Mouse (Mus musculus) stomach, embryonic 14.5 days (tissue): ENCODE data around the gene Slco2a1. TPM values are rescaled to one million over a fixed set of nuclear protein-coding genes. Genes with fewer than 3 reads are reported as not detected.

Source experiments
- ATAC-seq: fragments of 200-750 bp; cut with Nextera tagmentation; 2 replicates; pipeline ENCODE4 v1.8.0; 2017; ENCODE audit warnings: low read depth, moderate TSS enrichment; ENCODE audit not compliant: insufficient number of reproducible peaks, insufficient read depth, low FRiP score
- H3K27ac ChIP-seq: fragments of 300-500 bp; sonication (generic); 2 replicates; pipeline ENCODE4 v1.5.1; 2014; ENCODE audit warnings: mild to moderate bottlenecking, low read length, moderate library complexity, mixed read lengths
- H3K27me3 ChIP-seq: fragments of 300-500 bp; sonication (generic); 2 replicates; pipeline ENCODE4 v1.6.1; 2014; ENCODE audit warnings: low read length, control low read depth, mixed read lengths; ENCODE audit not compliant: control insufficient read depth, insufficient read depth
- H3K36me3 ChIP-seq: fragments of 300-500 bp; sonication (generic); 2 replicates; pipeline ENCODE4 v1.6.1; 2014; ENCODE audit warnings: mild to moderate bottlenecking, control low read depth, low read length, moderate library complexity, mixed read lengths; ENCODE audit not compliant: control insufficient read depth, insufficient read depth
- H3K4me1 ChIP-seq: fragments of 300-500 bp; sonication (generic); 2 replicates; pipeline ENCODE4 v1.6.1; 2014; ENCODE audit warnings: low read length, control low read depth, mixed read lengths; ENCODE audit not compliant: control insufficient read depth, insufficient read depth
- H3K4me2 ChIP-seq: fragments of 300-500 bp; sonication (generic); replicated peaks from 2 replicates; pipeline ENCODE4 v1.6.1; 2014; ENCODE audit warnings: low read depth, low read length, control low read depth
- H3K4me3 ChIP-seq: fragments of 300-500 bp; sonication (generic); 2 replicates; pipeline ENCODE4 v1.5.1; 2014; ENCODE audit warnings: low read depth, low read length, control low read depth
- H3K9ac ChIP-seq: fragments of 300-500 bp; sonication (generic); replicated peaks from 2 replicates; pipeline ENCODE4 v1.6.1; 2014; ENCODE audit warnings: low read depth, mild to moderate bottlenecking, control low read depth, low read length, moderate library complexity, mixed read lengths
- H3K9me3 ChIP-seq: fragments of 300-500 bp; sonication (generic); 2 replicates; pipeline ENCODE4 v1.6.1; 2016; ENCODE audit warnings: low read depth, low read length, control low read depth; ENCODE audit not compliant: control insufficient read depth
- WGBS: fragments of 180-500 bp; shearing (Covaris S2); extraction: QIAGEN DNeasy Blood & Tissue Kit; methylation state at CpG from one replicate; pipeline ENCODE4 v1.1.7; 2014; 5-methylcytosine and 5-hydroxymethylcytosine counted together
- polyA plus RNA-seq: library from polyadenylated mRNA; unstranded; fragments of >200 nt; fragmentation: Nextera tagmentation; extraction: Ambion mirVana; gene quantifications from 2 replicates; pipeline ENCODE4 v1.2.1, GENCODE M21; 2014

The Slco2a1 gene
- polyA plus RNA-seq, 1 experiment from 2014 or later, result 9.1 TPM

DNA sequence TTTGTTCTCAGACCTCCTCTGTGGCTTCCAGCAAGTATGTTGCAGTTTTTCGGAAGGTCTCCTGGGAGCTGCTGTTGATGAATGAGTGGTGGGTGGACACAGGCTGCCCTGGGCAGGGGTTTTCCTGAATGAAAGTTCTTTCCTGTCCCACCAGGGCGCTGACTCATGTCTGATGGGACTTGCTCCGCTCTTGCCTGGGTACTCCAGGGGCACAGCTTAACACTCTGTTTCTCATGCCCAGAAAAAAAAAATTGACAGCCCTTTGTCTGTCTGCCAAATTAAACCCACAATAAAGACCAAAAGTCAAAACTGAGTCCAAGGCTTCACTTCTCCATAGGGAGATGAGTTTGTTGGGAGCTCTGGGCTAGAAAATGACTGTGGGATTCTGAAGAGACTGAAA lies 44.9 kb downstream of the Slco2a1 start:
- Histone ChIP-seq H3K9ac (no peak overlapping the region), H3K9me3 (no peaks in the 10 kb centered on the region), H3K36me3 (no peaks in the 10 kb centered on the region), H3K4me1 (no peaks in the 10 kb centered on the region), H3K4me2 (no peak overlapping the region), H3K27ac (no peak overlapping the region), H3K27me3 (no peaks in the 10 kb centered on the region), H3K4me3 (no peak overlapping the region)
- WGBS, result 75% methylated on average over 3 of the region's 3 CpGs
- ATAC-seq, result no peak

DNA sequence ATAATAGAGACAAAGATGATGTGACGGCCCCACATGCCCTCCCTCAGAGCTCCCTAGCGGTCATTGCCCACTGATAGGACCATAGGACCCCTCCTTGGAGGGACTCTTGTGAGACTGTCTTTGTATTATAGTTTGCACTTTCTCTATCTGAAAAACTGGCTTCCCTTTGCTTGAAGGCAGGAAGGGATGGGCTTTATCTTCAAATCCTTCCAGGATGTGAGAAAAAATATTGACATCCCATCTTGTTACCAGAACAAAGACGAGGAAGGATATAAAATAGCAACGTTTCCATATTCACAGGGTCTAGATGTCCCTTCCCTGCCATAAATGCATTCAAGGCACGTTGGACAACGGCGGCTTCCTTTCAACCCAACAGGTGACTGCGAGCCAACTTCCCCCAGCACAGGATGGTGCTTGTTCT lies 48.5 kb downstream of the Slco2a1 start:
- H3K27ac ChIP-seq, result no peak overlapping the region
- no peaks in the 10 kb centered on the region for H3K36me3 ChIP-seq
- WGBS, result 74% methylated on average over 8 of the region's 8 CpGs
- no peak for ATAC-seq
- H3K9ac ChIP-seq, result no peak overlapping the region
- H3K9me3 ChIP-seq, result no peaks in the 10 kb centered on the region
- no peaks in the 10 kb centered on the region for H3K27me3 ChIP-seq
- no peaks in the 10 kb centered on the region for H3K4me1 ChIP-seq
- H3K4me2 ChIP-seq, result no peak overlapping the region
- no peak overlapping the region for H3K4me3 ChIP-seq

GRCm38 (mm10) chr9:103038266-103038665 lies 49.8 kb downstream of the Slco2a1 start:
- H3K27me3 ChIP-seq, result no peaks in the 10 kb centered on the region
- H3K9ac ChIP-seq, result no peak overlapping the region
- ATAC-seq, result no peak
- H3K4me3 ChIP-seq, result no peak overlapping the region
- 79% methylated on average over 2 of the region's 2 CpGs for WGBS
- H3K36me3 ChIP-seq, result no peaks in the 10 kb centered on the region
- H3K27ac ChIP-seq, result no peak overlapping the region
- H3K4me1 ChIP-seq, result no peaks in the 10 kb centered on the region
- H3K4me2 ChIP-seq, result no peak overlapping the region
- no peaks in the 10 kb centered on the region for H3K9me3 ChIP-seq

DNA sequence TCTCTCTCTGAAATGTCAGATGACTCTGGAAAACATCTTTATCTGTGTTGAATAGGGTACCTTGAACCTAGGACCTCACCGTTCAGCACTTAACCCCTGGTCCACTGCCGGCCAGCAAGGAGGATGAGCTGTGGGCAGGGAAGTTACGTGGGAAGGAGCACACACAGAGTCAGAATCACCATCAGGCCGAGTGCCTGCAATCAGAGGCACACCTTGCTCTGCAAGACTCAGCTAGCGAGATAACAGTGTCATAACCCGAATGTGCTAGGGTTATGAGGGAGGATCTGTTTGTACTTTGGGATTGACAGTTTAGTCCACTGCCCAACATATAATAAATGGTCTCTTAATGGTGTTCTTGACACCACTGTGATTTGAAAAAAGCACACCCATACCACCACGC lies 50.2 kb downstream of the Slco2a1 start:
- H3K27ac ChIP-seq, result no peak overlapping the region
- H3K4me3 ChIP-seq, result no peak overlapping the region
- H3K36me3 ChIP-seq, result no peaks in the 10 kb centered on the region
- WGBS, result 74% methylated on average over 7 of the region's 7 CpGs
- no peak overlapping the region for H3K9ac ChIP-seq
- H3K9me3 ChIP-seq, result no peaks in the 10 kb centered on the region
- no peaks in the 10 kb centered on the region for H3K27me3 ChIP-seq
- H3K4me2 ChIP-seq, result no peak overlapping the region
- no peak for ATAC-seq
- H3K4me1 ChIP-seq, result no peaks in the 10 kb centered on the region

- Histone ChIP-seq H3K4me1 (no peaks in the 10 kb centered on the region), H3K27ac (no peak overlapping the region), H3K9ac (no peak overlapping the region), H3K36me3 (no peaks in the 10 kb centered on the region), H3K27me3 (no peaks in the 10 kb centered on the region), H3K4me2 (no peak overlapping the region), H3K9me3 (no peaks in the 10 kb centered on the region), H3K4me3 (no peak overlapping the region)
- no peak for ATAC-seq
- WGBS, result 71% methylated on average over 2 of the region's 2 CpGs
Measured at GRCm38 (mm10) chr9:103040581-103040980, 52.1 kb downstream of the Slco2a1 start.

- Histone ChIP-seq H3K27ac (no peak overlapping the region), H3K9ac (no peak overlapping the region), H3K27me3 (no peaks in the 10 kb centered on the region), H3K4me1 (no peaks in the 10 kb centered on the region), H3K9me3 (no peaks in the 10 kb centered on the region), H3K36me3 (no peaks in the 10 kb centered on the region), H3K4me3 (no peak overlapping the region), H3K4me2 (no peak overlapping the region)
- WGBS, result 58% methylated on average over 1 of the region's 1 CpGs
- ATAC-seq, result no peak
Measured at GRCm38 (mm10) chr9:103045406-103045805, 56.9 kb downstream of the Slco2a1 start.

- no peak overlapping the region for H3K27ac ChIP-seq
- 59% methylated on average over 7 of the region's 7 CpGs for WGBS
- H3K4me2 ChIP-seq, result no peak overlapping the region
- H3K9me3 ChIP-seq, result no peaks in the 10 kb centered on the region
- H3K36me3 ChIP-seq, result no peaks in the 10 kb centered on the region
- no peak; the same call in 1 of the 2 replicates for ATAC-seq
- no peaks in the 10 kb centered on the region for H3K27me3 ChIP-seq
- no peak overlapping the region for H3K9ac ChIP-seq
- H3K4me1 ChIP-seq, result no peaks in the 10 kb centered on the region
- H3K4me3 ChIP-seq, result no peak overlapping the region
Measured at GRCm38 (mm10) chr9:103049049-103049511, 60.6 kb downstream of the Slco2a1 start.

- Histone ChIP-seq H3K4me1 (no peaks in the 10 kb centered on the region), H3K27ac (no peak overlapping the region), H3K4me2 (no peak overlapping the region), H3K9me3 (no peaks in the 10 kb centered on the region), H3K4me3 (no peak overlapping the region), H3K36me3 (no peaks in the 10 kb centered on the region), H3K9ac (no peak overlapping the region), H3K27me3 (no peaks in the 10 kb centered on the region)
- WGBS, result 72% methylated on average over 7 of the region's 7 CpGs
- no peak for ATAC-seq
Measured at GRCm38 (mm10) chr9:103053829-103054228, 65.3 kb downstream of the Slco2a1 start.

DNA sequence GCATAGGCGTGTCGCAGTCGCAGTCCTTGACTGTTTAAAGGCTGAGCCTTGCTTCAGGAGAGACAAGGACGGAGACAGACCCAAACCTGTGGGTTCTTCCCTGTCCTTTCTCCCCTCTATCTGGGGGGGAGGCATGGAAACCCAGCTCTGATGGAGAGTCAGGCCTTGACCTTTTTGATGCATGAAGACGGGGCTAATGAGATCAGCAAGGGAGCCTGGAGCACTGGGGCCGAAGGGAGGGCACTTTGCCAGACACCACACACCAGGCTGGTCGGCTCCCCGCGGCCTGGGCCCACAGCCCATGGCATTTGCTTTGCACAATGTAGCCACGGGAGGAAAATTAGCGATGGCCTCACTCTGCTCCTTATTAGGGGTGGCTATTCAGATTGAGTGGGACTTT lies 66.5 kb downstream of the Slco2a1 start:
- Histone ChIP-seq H3K27ac (no peak overlapping the region), H3K4me3 (no peak overlapping the region), H3K4me2 (no peak overlapping the region), H3K9ac (no peak overlapping the region), H3K4me1 (no peaks in the 10 kb centered on the region), H3K9me3 (no peaks in the 10 kb centered on the region), H3K36me3 (no peaks in the 10 kb centered on the region), H3K27me3 (no peaks in the 10 kb centered on the region)
- ATAC-seq, result no peak
- 70% methylated on average over 11 of the region's 11 CpGs for WGBS
